In genomic region chr2:59522079-59522684, GRCm38 (mm10) we compare ENCODE assay signal across 8 mouse cellular contexts. TPM values are rescaled to one million over a fixed set of nuclear protein-coding genes. Genes with fewer than 3 reads are reported as not detected.
DNase-seq lines count a peak whose midpoint lies in the region; ATAC-seq lines count a peak whose summit lies in the region.

No protein-coding gene starts in this region.

- peak overlapping the region; percentile 50 for H3K4me2 ChIP-seq in hindbrain, embryonic 13.5 days

- H3K4me1 ChIP-seq in hindbrain, embryonic 13.5 days (replicated peaks) = 0 out of 2 replicates have a peak, but pooled peaks cover 5% of the 10 kb centered on the region

- H3K4me3 ChIP-seq in hindbrain, embryonic 13.5 days = peak overlapping the region; percentile 28

- H3K9me3 ChIP-seq in hindbrain, embryonic 13.5 days = no peaks in the 10 kb centered on the region

- 0 out of 2 replicates have a peak overlapping the region, but pooled peaks have one; percentile 20 for H3K27ac ChIP-seq in hindbrain, embryonic 13.5 days

- H3K27me3 ChIP-seq in hindbrain, embryonic 13.5 days = no peaks in the 10 kb centered on the region

- H3K36me3 ChIP-seq in hindbrain, embryonic 13.5 days = no peaks in the 10 kb centered on the region

- ATAC-seq in hindbrain, embryonic 13.5 days (ENCODE audit: low FRiP score) = peak; percentile 80

- 12% methylated on average over 19 of the region's 19 CpGs for WGBS in hindbrain, embryonic 13.5 days

- H3K9ac ChIP-seq in hindbrain, embryonic 13.5 days = peak overlapping the region; percentile 56; the same call in 1 of the 2 replicates

- DNase-seq in MN1 (ENCODE audit: low spot score) = peak; percentile 89
- DNase-seq in cerebellum, adult 8-10 months = peak; percentile 83
- peak; percentile 38 to 78 for DNase-seq in frontal cortex, postnatal 14 days (ENCODE audit: low spot score in 2 of 2)
- DNase-seq in layer of hippocampus, postnatal 25 days (ENCODE audit: extremely low spot score in 1 of 2, low spot score in 1 of 2) = peak; percentile 68 to 90
- peak; percentile 73 for DNase-seq in lung, postnatal 25 days (ENCODE audit: low spot score)
- DNase-seq in retina, embryonic 14.5 days (ENCODE audit: low spot score) = peak; percentile 96
- DNase-seq in thymus, postnatal 36 days = peak; percentile 65 to 74

RNA-seq across cellular contexts. Expression of gene Dapl1, which starts 37.7 kb away (rescaled TPM):
- 1.6 TPM in 1 of 2 replicates, not detected in the other for polyA plus RNA-seq in hindbrain, embryonic 13.5 days (2015; fragmentation: Nextera tagmentation; extraction: Ambion mirVana)
- total RNA-seq in layer of hippocampus, postnatal 25 days (2021) = not detected

Comparison
In these comparisons a context has a peak if more than half of its experiments do, and no peak if none do; other contexts are left out.
1. Peak in every context shown above with its lines: DNase-seq, ATAC-seq, H3K4me3 ChIP-seq and H3K27ac ChIP-seq.